Mouse (Mus musculus) MEL (cell line): ENCODE data around the gene Olfr218. TPM values are rescaled to one million over a fixed set of nuclear protein-coding genes. Genes with fewer than 3 reads are reported as not detected.

Experiments
- DNase-seq: peaks from one replicate; pipeline ENCODE4 v3.0.0; 2011; ENCODE audit warnings: low read depth, low spot score
- H3K27ac ChIP-seq: 2 replicates; pipeline ENCODE4 v1.5.1; 2012; ENCODE audit warnings: low read depth, mild to moderate bottlenecking, control low read depth, low read length, moderate library complexity; ENCODE audit not compliant: control insufficient read depth
- H3K27me3 ChIP-seq, 2 experiments: fragments of 150-350 bp in 1 of 2; sonication (generic) in 1 of 2; 2 replicates each; pipeline ENCODE4 v1.6.1; 2012; ENCODE audit warnings: low read length in 2 of 2, mild to moderate bottlenecking in 2 of 2, improper control_type of control experiment in 1 of 2, moderate library complexity in 1 of 2; ENCODE audit not compliant: insufficient read depth in 2 of 2, control insufficient read depth in 1 of 2
- H3K36me3 ChIP-seq, 2 experiments: 2 replicates each; pipeline ENCODE4 v1.6.1; 2012 to 2014; ENCODE audit warnings: low read length in 2 of 2, improper control_type of control experiment in 1 of 2, inconsistent platforms in 1 of 2, mild to moderate bottlenecking in 1 of 2; ENCODE audit not compliant: insufficient read depth in 2 of 2, control insufficient read depth in 1 of 2
- H3K4me1 ChIP-seq, 2 experiments: fragments of 150-350 bp in 1 of 2; sonication (generic) in 1 of 2; 2 replicates each; pipeline ENCODE4 v1.6.1; 2012; ENCODE audit warnings: low read length in 2 of 2, improper control_type of control experiment in 1 of 2, mild to moderate bottlenecking in 1 of 2; ENCODE audit not compliant: insufficient read depth in 2 of 2, control insufficient read depth in 1 of 2
- H3K4me3 ChIP-seq, 2 experiments: fragments of 150-350 bp in 1 of 2; sonication (generic) in 1 of 2; 2 replicates each; pipeline ENCODE4 v1.5.1; 2012; ENCODE audit warnings: low read depth in 2 of 2, low read length in 2 of 2, mild to moderate bottlenecking in 2 of 2, moderate library complexity in 2 of 2, control low read depth in 1 of 2, improper control_type of control experiment in 1 of 2; ENCODE audit not compliant: control insufficient read depth in 1 of 2, insufficient read depth in 1 of 2
- H3K79me2 ChIP-seq: 2 replicates; pipeline ENCODE4 v1.6.1; 2012; ENCODE audit warnings: mild to moderate bottlenecking, low read length, moderate library complexity; ENCODE audit not compliant: control insufficient read depth, poor library complexity, insufficient read depth
- H3K9ac ChIP-seq: 2 replicates; pipeline ENCODE4 v1.6.1; 2012; ENCODE audit warnings: low read depth, mild to moderate bottlenecking, control low read depth, low read length, moderate library complexity; ENCODE audit not compliant: control insufficient read depth, poor library complexity, severe bottlenecking
- H3K9me3 ChIP-seq: fragments of 150-350 bp; sonication (generic); replicated peaks from 2 replicates; pipeline ENCODE4 v1.6.1; 2012; ENCODE audit warnings: mild to moderate bottlenecking, low read length, improper control_type of control experiment, moderate library complexity; ENCODE audit not compliant: insufficient read depth
- BHLHE40 ChIP-seq: IDR thresholded peaks from 2 replicates; pipeline ENCODE4 v1.6.1; 2012; ENCODE audit warnings: low read depth, mild to moderate bottlenecking, inconsistent platforms, low read length, improper control_type of control experiment, borderline replicate concordance
- CHD1 ChIP-seq: IDR thresholded peaks from 2 replicates; pipeline ENCODE4 v1.6.1; 2012; ENCODE audit warnings: low read depth, mild to moderate bottlenecking, inconsistent platforms, low read length, improper control_type of control experiment
- CTCF ChIP-seq, 3 experiments: IDR thresholded peaks in 2 of 3; conservative IDR thresholded peaks in 1 of 3; 2 replicates each; pipeline ENCODE4 v1.5.1; 2011 to 2012; ENCODE audit warnings: low read length in 3 of 3, low read depth in 2 of 3, mild to moderate bottlenecking in 2 of 3, improper control_type of control experiment in 1 of 3, inconsistent platforms in 1 of 3, mixed read lengths in 1 of 3, moderate library complexity in 1 of 3; ENCODE audit not compliant: control insufficient read depth in 1 of 3, insufficient read depth in 1 of 3, poor library complexity in 1 of 3, severe bottlenecking in 1 of 3
- E2F4 ChIP-seq: IDR thresholded peaks from 2 replicates; pipeline ENCODE4 v1.6.1; 2011; ENCODE audit warnings: low read depth, low read length, improper control_type of control experiment, borderline replicate concordance
- ELF1 ChIP-seq: IDR thresholded peaks from 2 replicates; pipeline ENCODE4 v1.6.1; 2014; ENCODE audit warnings: low read depth, mild to moderate bottlenecking, inconsistent platforms, low read length, improper control_type of control experiment, moderate library complexity
- ETS1 ChIP-seq: IDR thresholded peaks from 2 replicates; pipeline ENCODE4 v1.6.1; 2012; ENCODE audit warnings: low read depth, mild to moderate bottlenecking, inconsistent platforms, low read length, improper control_type of control experiment, moderate library complexity
- GABPA ChIP-seq: IDR thresholded peaks from 2 replicates; pipeline ENCODE4 v1.6.1; 2012; ENCODE audit warnings: low read depth, mild to moderate bottlenecking, inconsistent platforms, low read length, improper control_type of control experiment, moderate library complexity
- GATA1 ChIP-seq: IDR thresholded peaks from 2 replicates; pipeline ENCODE4 v1.6.1; 2011; ENCODE audit warnings: low read depth, low read length, improper control_type of control experiment
- HCFC1 ChIP-seq: IDR thresholded peaks from 2 replicates; pipeline ENCODE4 v1.6.1; 2012; ENCODE audit warnings: low read depth, mild to moderate bottlenecking, inconsistent platforms, low read length, improper control_type of control experiment, moderate library complexity
- JUND ChIP-seq: IDR thresholded peaks from 2 replicates; pipeline ENCODE4 v1.6.1; 2011; ENCODE audit warnings: low read depth, mild to moderate bottlenecking, improper control_type of control experiment, low read length
- MAZ ChIP-seq: IDR thresholded peaks from 2 replicates; pipeline ENCODE4 v1.6.1; 2012; ENCODE audit warnings: low read depth, mild to moderate bottlenecking, inconsistent platforms, low read length, improper control_type of control experiment
- MEF2A ChIP-seq: IDR thresholded peaks from 2 replicates; pipeline ENCODE4 v1.6.1; 2014; ENCODE audit warnings: low read depth, mild to moderate bottlenecking, inconsistent platforms, low read length, improper control_type of control experiment; ENCODE audit not compliant: poor library complexity, insufficient replicate concordance, severe bottlenecking; ENCODE audit errors: extremely low read depth
- MXI1 ChIP-seq: IDR thresholded peaks from 2 replicates; pipeline ENCODE4 v1.6.1; 2011; ENCODE audit warnings: mild to moderate bottlenecking, low read depth, low read length, improper control_type of control experiment
- MYC ChIP-seq: IDR thresholded peaks from 2 replicates; pipeline ENCODE4 v1.6.1; 2011; ENCODE audit warnings: low read depth, mild to moderate bottlenecking, low read length, improper control_type of control experiment, moderate library complexity
- NELFE ChIP-seq: IDR thresholded peaks from 2 replicates; pipeline ENCODE4 v1.6.1; 2011; ENCODE audit warnings: low read depth, low read length, improper control_type of control experiment
- NRF1 ChIP-seq: IDR thresholded peaks from 2 replicates; pipeline ENCODE4 v1.6.1; 2014; ENCODE audit warnings: low read depth, mild to moderate bottlenecking, inconsistent platforms, low read length, improper control_type of control experiment, moderate library complexity; ENCODE audit not compliant: poor library complexity, insufficient read depth, severe bottlenecking
- RAD21 ChIP-seq: IDR thresholded peaks from 2 replicates; pipeline ENCODE4 v1.6.1; 2011; ENCODE audit warnings: mild to moderate bottlenecking, low read depth, low read length, improper control_type of control experiment
- RCOR1 ChIP-seq: IDR thresholded peaks from 2 replicates; pipeline ENCODE4 v1.6.1; 2012; ENCODE audit warnings: low read depth, mild to moderate bottlenecking, inconsistent platforms, low read length, improper control_type of control experiment
- SIN3A ChIP-seq: IDR thresholded peaks from 2 replicates; pipeline ENCODE4 v1.6.1; 2012; ENCODE audit warnings: low read length, improper control_type of control experiment, inconsistent platforms
- SMC3 ChIP-seq: IDR thresholded peaks from 2 replicates; pipeline ENCODE4 v1.6.1; 2011; ENCODE audit warnings: low read depth, low read length, improper control_type of control experiment
- TBP ChIP-seq: IDR thresholded peaks from 2 replicates; pipeline ENCODE4 v1.8.0; 2011; ENCODE audit warnings: low read depth, low read length, improper control_type of control experiment
- UBTF ChIP-seq: IDR thresholded peaks from 2 replicates; pipeline ENCODE4 v1.6.1; 2012; ENCODE audit warnings: low read depth, mild to moderate bottlenecking, inconsistent platforms, low read length, improper control_type of control experiment, moderate library complexity, borderline replicate concordance; ENCODE audit not compliant: insufficient read depth
- USF1 ChIP-seq: IDR thresholded peaks from 2 replicates; pipeline ENCODE4 v1.6.1; 2014; ENCODE audit warnings: low read depth, mild to moderate bottlenecking, inconsistent platforms, low read length, improper control_type of control experiment, moderate library complexity
- USF2 ChIP-seq, 2 experiments: IDR thresholded peaks; 2 replicates each; pipeline ENCODE4 v1.6.1; 2011 to 2012; ENCODE audit warnings: improper control_type of control experiment in 2 of 2, low read length in 2 of 2, borderline replicate concordance in 1 of 2, inconsistent platforms in 1 of 2, low read depth in 1 of 2, mild to moderate bottlenecking in 1 of 2; ENCODE audit not compliant: insufficient read depth in 1 of 2
- ZC3H11A ChIP-seq: IDR thresholded peaks from 2 replicates; pipeline ENCODE4 v1.6.1; 2012; ENCODE audit warnings: low read depth, mild to moderate bottlenecking, inconsistent platforms, low read length, improper control_type of control experiment
- ZNF384 ChIP-seq: IDR thresholded peaks from 2 replicates; pipeline ENCODE4 v1.6.1; 2012; ENCODE audit warnings: low read depth, mild to moderate bottlenecking, inconsistent platforms, low read length, improper control_type of control experiment
- polyA plus RNA-seq, 2 experiments: library from polyadenylated mRNA; stranded (reverse) in 1 of 2; unstranded in 1 of 2; fragments of >175 nt in 1 of 2; fragments of >200 nt in 1 of 2; gene quantifications; 2 replicates each; pipeline versions ENCODE4 v1.2.1 to v1.2.4; 2012; ENCODE audit warnings: low replicate concordance in 2 of 2, low read depth in 1 of 2; ENCODE audit not compliant: insufficient read length in 2 of 2, insufficient read depth in 1 of 2, missing spikeins in 1 of 2
- total RNA-seq: library from RNA; depleted of rRNA; stranded (reverse); fragments of 300-350 nt; gene quantifications from 2 replicates; pipeline ENCODE4 v1.2.3, GENCODE M21; 2012

Olfr218 gene
- total and polyA plus RNA-seq, 3 experiments = not detected

- TF ChIP-seq JUND = 0 out of 2 replicates have a peak, but pooled peaks have one; percentile 57
- TF ChIP-seq HCFC1 = 0 out of 2 replicates have a peak, but pooled peaks have one; percentile 31
- TF ChIP-seq E2F4 = no peak
- peak; percentile 79 for TF ChIP-seq BHLHE40
- TF ChIP-seq UBTF = no peak
- TF ChIP-seq TBP = no peak
- TF ChIP-seq MAZ = no peak
- TF ChIP-seq RAD21 = no peak
- no peak for TF ChIP-seq GABPA
- TF ChIP-seq MEF2A = peak; percentile 82; the same call in 1 of the 2 replicates
- peak; percentile 43; the same call in 1 of the 2 replicates for TF ChIP-seq MYC
- 0 out of 2 replicates have a peak, but pooled peaks have one; percentile 31 for TF ChIP-seq ELF1
- peak; percentile 67 for TF ChIP-seq MXI1
- TF ChIP-seq USF2 (IDR thresholded peaks at IDR 0.05; ENCODE audit: borderline replicate concordance in 1 of 2, insufficient read depth in 1 of 2, low read depth in 1 of 2, low read length in 2 of 2) = no peak
- peak; percentile 84 for TF ChIP-seq SIN3A
- TF ChIP-seq CHD1 = no peak
- no peak for TF ChIP-seq NELFE
These were observed 5.5 kb upstream of the Olfr218 start (continued) for GRCm38 (mm10) chr1:173192059-173192458.

GRCm38 (mm10) chr1:173196359-173196758 is 1.2 kb upstream of the Olfr218 start:
- DNase-seq = no peak
- Histone ChIP-seq H3K4me3 (no peak overlapping the region), H3K9me3 (no peaks in the 10 kb centered on the region), H3K27ac (no peak overlapping the region), H3K9ac (no peak overlapping the region), H3K36me3 (peaks cover 0 to 10% of the 10 kb centered on the region in 2 experiments; a peak in 2 of 4 replicates), H3K79me2 (no peaks in the 10 kb centered on the region), H3K27me3 (no peaks in the 10 kb centered on the region), H3K4me1 (peaks cover 4 to 14% of the 10 kb centered on the region in 2 experiments)
- TF ChIP-seq ETS1 (no peak), NRF1 (no peak), SMC3 (peak; percentile 36), ZC3H11A (peak; percentile 27; the same call in 1 of the 2 replicates), ELF1 (no peak), BHLHE40 (no peak), ZNF384 (no peak), USF1 (no peak), RAD21 (peak; percentile 19; the same call in 1 of the 2 replicates), GATA1 (no peak), NELFE (no peak), JUND (no peak), CTCF (IDR thresholded peaks at IDR 0.05 in 2 of 3, conservative IDR thresholded peaks at IDR 0.05 in 1 of 3; ENCODE audit: control insufficient read depth in 1 of 3, insufficient read depth in 1 of 3, low read depth in 2 of 3, low read length in 3 of 3, poor library complexity in 1 of 3, severe bottlenecking in 1 of 3) (peak in 2 of 3 experiments; percentile 33 to 39; a peak in 4 of 6 replicates), UBTF (no peak), RCOR1 (no peak)
